Mouse (Mus musculus): ENCODE measurements around the gene Fcer2a. TPM values are rescaled to one million over a fixed set of nuclear protein-coding genes. Genes with fewer than 3 reads are reported as not detected.

Fcer2a gene
- polyA plus RNA-seq, 1 experiment from 2014 or later, result 0.20 TPM

DNA sequence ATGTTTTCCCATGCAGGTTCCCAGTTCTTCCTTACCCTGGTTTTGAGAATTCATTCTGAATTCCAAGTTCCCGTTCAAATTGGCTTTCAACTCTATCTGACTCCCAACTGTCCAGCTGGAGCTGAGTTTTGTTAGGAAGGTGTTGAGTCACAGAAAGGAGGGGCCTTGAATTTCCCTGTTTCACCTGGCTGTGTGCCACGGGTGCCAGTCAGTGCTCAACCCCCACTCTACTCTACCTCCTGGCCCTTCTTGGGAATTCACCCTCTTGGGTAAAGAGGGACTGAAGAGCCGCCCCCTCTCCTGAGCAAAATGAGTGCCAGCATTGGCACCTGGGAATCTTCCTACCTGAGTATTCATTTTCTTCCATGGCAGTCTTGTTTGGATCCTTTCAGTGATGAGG, 3.2 kb downstream of the Fcer2a start:
- 77% methylated on average over 3 of the region's 3 CpGs for WGBS

DNA sequence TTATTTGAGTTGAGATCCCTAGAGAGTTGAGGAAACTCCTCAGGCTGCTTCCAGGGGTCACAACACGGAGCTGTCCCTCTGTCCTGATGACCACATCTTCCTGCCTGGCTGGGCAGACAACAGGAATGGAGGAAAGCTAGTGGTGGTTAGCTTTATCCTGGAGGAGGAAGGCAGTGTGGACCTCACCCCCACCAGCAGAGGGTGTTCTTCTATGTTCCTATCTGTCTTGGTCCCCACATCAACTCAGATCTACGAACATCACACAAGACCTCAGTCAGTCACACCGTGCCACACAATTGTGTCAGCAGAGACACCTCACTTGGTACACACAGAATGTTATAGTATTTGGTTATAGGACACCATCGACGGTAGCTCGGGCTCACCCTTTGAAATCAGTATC, 6.4 kb downstream of the Fcer2a start:
- no peaks in the 10 kb centered on the region for H3K9me3 ChIP-seq
- no peaks in the 10 kb centered on the region for H3K27me3 ChIP-seq
- H3K4me2 ChIP-seq, result no peak overlapping the region
- WGBS, result 83% methylated on average over 6 of the region's 6 CpGs
- H3K27ac ChIP-seq (replicated peaks), result no peak overlapping the region
- no peak overlapping the region for H3K4me3 ChIP-seq
- no peaks in the 10 kb centered on the region for H3K4me1 ChIP-seq (replicated peaks)
- no peak for ATAC-seq (ENCODE audit: low read depth)
- no peak overlapping the region for H3K9ac ChIP-seq
- peaks cover 11% of the 10 kb centered on the region; the same call in 1 of the 2 replicates for H3K36me3 ChIP-seq

More for the DNA sequence above, 3.2 kb downstream of the Fcer2a start:
- Histone ChIP-seq H3K4me3 (no peak overlapping the region), H3K9ac (no peak overlapping the region), H3K4me1 (replicated peaks) (no peaks in the 10 kb centered on the region), H3K4me2 (no peak overlapping the region), H3K27ac (replicated peaks) (no peak overlapping the region), H3K9me3 (no peaks in the 10 kb centered on the region), H3K27me3 (no peaks in the 10 kb centered on the region), H3K36me3 (no peaks in the 10 kb centered on the region)
- no peak for ATAC-seq (ENCODE audit: low read depth)

- H3K4me2 ChIP-seq, result no peak overlapping the region
- H3K4me1 ChIP-seq (replicated peaks), result no peaks in the 10 kb centered on the region; the same call in 1 of the 2 replicates
- WGBS, result 70% methylated on average over 5 of the region's 5 CpGs
- no peak overlapping the region for H3K4me3 ChIP-seq
- H3K36me3 ChIP-seq, result peaks cover 31% of the 10 kb centered on the region
- H3K9me3 ChIP-seq, result no peaks in the 10 kb centered on the region
- H3K27ac ChIP-seq (replicated peaks), result no peak overlapping the region
- no peak for ATAC-seq (ENCODE audit: low read depth)
- no peaks in the 10 kb centered on the region for H3K27me3 ChIP-seq
- H3K9ac ChIP-seq, result no peak overlapping the region
These were observed 8.6 kb downstream of the Fcer2a start for GRCm38 (mm10) chr8:3685422-3685821.

- Histone ChIP-seq H3K9ac (no peak overlapping the region), H3K27me3 (no peaks in the 10 kb centered on the region), H3K36me3 (peaks cover 40% of the 10 kb centered on the region), H3K27ac (replicated peaks) (no peak overlapping the region), H3K4me2 (no peak overlapping the region), H3K4me3 (no peak overlapping the region), H3K4me1 (replicated peaks) (no peaks in the 10 kb centered on the region; the same call in 1 of the 2 replicates), H3K9me3 (no peaks in the 10 kb centered on the region)
- ATAC-seq (ENCODE audit: low read depth), result no peak
These were observed 9.4 kb downstream of the Fcer2a start for GRCm38 (mm10) chr8:3684530-3684929.

- Histone ChIP-seq H3K9me3 (no peaks in the 10 kb centered on the region), H3K4me3 (no peak overlapping the region), H3K4me1 (replicated peaks) (peaks cover under 1% of the 10 kb centered on the region; the same call in 1 of the 2 replicates), H3K27me3 (no peaks in the 10 kb centered on the region), H3K4me2 (no peak overlapping the region), H3K9ac (no peak overlapping the region), H3K36me3 (peaks cover 49% of the 10 kb centered on the region), H3K27ac (replicated peaks) (no peak overlapping the region)
- ATAC-seq (ENCODE audit: low read depth), result no peak
- 82% methylated on average over 6 of the region's 6 CpGs for WGBS
These were observed 10.4 kb downstream of the Fcer2a start for GRCm38 (mm10) chr8:3683408-3684176.

DNA sequence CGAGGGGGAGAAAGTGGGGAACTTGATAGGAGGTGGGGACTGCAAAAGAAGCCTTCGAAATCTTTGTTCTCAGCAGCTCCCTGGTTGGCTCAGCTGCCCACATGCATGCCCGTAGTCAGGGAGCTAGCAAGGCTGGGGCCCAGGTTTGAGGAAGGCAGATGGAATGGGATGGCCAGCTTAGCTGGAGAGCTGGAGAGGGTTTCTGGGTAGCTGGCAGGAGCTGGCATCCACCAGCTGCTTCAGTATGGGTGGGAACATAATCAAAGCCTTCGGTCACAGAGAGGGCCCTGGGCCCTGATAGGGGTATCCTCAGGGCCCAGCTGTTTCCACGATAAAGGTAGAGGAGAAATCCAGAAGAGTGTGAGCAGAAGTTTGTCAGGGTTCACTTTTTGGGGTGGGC, 11.5 kb downstream of the Fcer2a start:
- ATAC-seq (ENCODE audit: low read depth), result no peak
- Histone ChIP-seq H3K9me3 (no peaks in the 10 kb centered on the region), H3K4me2 (no peak overlapping the region), H3K36me3 (peaks cover 50% of the 10 kb centered on the region), H3K4me1 (replicated peaks) (peaks cover 12% of the 10 kb centered on the region), H3K9ac (no peak overlapping the region), H3K27ac (replicated peaks) (no peak overlapping the region), H3K4me3 (no peak overlapping the region), H3K27me3 (no peaks in the 10 kb centered on the region)
- WGBS, result 89% methylated on average over 5 of the region's 5 CpGs

GRCm38 (mm10) chr8:3679656-3680055, 14.3 kb downstream of the Fcer2a start:
- Histone ChIP-seq H3K27ac (replicated peaks) (no peak overlapping the region), H3K9ac (no peak overlapping the region), H3K9me3 (no peaks in the 10 kb centered on the region), H3K27me3 (no peaks in the 10 kb centered on the region), H3K36me3 (peaks cover 50% of the 10 kb centered on the region), H3K4me1 (replicated peaks) (peaks cover 17% of the 10 kb centered on the region), H3K4me2 (no peak overlapping the region), H3K4me3 (no peak overlapping the region)
- WGBS, result 92% methylated on average over 5 of the region's 5 CpGs
- ATAC-seq (ENCODE audit: low read depth), result no peak

DNA sequence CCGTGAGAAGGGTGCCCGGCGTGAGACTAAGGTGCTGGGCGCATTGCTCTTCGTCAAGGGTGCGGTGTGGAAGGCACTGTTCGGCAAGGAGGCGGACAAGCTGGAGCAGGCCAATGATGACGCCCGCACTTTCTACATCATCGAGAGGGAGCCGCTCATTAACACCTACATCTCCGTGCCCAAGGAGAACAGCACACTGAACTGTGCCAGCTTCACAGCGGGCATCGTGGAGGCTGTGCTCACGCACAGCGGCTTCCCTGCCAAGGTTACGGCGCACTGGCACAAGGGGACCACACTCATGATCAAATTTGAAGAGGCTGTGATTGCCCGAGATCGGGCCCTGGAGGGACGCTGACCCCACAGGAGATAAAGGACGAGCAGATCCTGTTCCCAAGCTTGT, 14.7 kb downstream of the Fcer2a start:
- H3K9ac ChIP-seq, result no peak overlapping the region
- H3K27ac ChIP-seq (replicated peaks), result no peak overlapping the region
- H3K4me3 ChIP-seq, result no peak overlapping the region
- no peaks in the 10 kb centered on the region for H3K9me3 ChIP-seq
- no peaks in the 10 kb centered on the region for H3K27me3 ChIP-seq
- no peak overlapping the region for H3K4me2 ChIP-seq
- ATAC-seq (ENCODE audit: low read depth), result no peak
- 96% methylated on average over 23 of the region's 23 CpGs for WGBS
- H3K36me3 ChIP-seq, result peaks cover 50% of the 10 kb centered on the region
- H3K4me1 ChIP-seq (replicated peaks), result peaks cover 17% of the 10 kb centered on the region

DNA sequence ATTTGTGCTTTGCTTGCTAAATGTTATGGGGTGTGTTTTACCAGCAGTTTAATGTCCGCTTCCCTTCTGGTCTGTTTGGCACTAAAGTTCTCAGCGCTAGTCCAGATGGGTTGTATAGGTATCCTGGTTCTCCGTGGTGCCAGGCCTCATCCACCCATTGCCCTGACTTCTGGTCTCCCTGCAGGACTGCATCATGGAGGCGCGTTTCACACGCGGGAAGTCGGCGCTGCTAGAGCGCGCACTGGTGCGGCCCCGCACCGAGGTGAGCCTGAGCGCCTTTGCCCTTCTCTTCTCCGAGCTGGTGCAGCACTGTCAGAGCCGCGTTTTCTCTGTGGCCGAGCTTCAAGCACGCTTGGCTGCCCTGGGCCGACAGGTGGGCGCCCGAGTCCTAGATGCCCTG, 15.1 kb downstream of the Fcer2a start:
- WGBS, result 97% methylated on average over 23 of the region's 23 CpGs
- ATAC-seq (ENCODE audit: low read depth), result no peak
- no peak overlapping the region for H3K4me3 ChIP-seq

DNA sequence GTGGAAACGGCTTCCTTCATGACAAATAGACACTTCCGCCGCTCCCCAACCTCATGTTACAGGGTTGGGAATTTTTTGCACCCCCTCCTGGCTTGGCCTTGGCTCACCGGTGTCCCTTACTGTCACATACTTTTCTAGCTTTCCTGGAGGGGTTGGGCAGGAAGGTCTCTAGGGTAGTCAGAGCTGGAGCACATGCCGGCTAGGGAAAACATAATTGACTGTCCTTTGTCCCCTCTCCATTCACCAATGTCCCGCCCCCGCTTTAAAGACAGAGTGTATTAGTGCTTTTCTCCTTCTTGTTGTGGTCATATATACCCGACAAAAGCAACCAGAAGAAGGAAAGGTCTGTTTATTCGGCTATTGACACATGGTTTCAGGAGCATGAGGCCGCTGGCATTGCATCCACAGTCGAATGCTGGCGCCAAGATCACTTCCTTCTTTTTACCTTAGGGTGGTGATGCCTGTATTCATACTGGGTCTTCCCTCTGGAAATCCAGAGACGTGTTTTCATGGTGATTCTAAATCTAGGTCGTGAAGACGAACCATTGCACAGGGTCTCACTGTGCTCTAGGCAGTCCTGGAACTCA, 16.9 kb downstream of the Fcer2a start:
- H3K9ac ChIP-seq, result peak overlapping the region; percentile 91
- no peaks in the 10 kb centered on the region for H3K9me3 ChIP-seq
- ATAC-seq (ENCODE audit: low read depth), result peak; percentile 4
- H3K4me2 ChIP-seq, result peak overlapping the region; percentile 97
- peak overlapping the region; percentile 88 for H3K4me3 ChIP-seq
- H3K4me1 ChIP-seq (replicated peaks), result peaks cover 25% of the 10 kb centered on the region
- peak overlapping the region; percentile 87; the same call in 1 of the 2 replicates for H3K27ac ChIP-seq (replicated peaks)
- 2% methylated on average over 15 of the region's 15 CpGs for WGBS
- peaks cover 34% of the 10 kb centered on the region for H3K36me3 ChIP-seq
- no peaks in the 10 kb centered on the region for H3K27me3 ChIP-seq

More for the DNA sequence above, 15.1 kb downstream of the Fcer2a start:
- Histone ChIP-seq H3K4me2 (no peak overlapping the region), H3K36me3 (peaks cover 50% of the 10 kb centered on the region), H3K4me1 (replicated peaks) (peaks cover 17% of the 10 kb centered on the region), H3K27me3 (no peaks in the 10 kb centered on the region), H3K9ac (no peak overlapping the region), H3K9me3 (no peaks in the 10 kb centered on the region), H3K27ac (replicated peaks) (no peak overlapping the region)

GRCm38 (mm10) chr8:3676131-3676992, 17.6 kb downstream of the Fcer2a start, which contains the start of gene Trappc5:
Gene Trappc5, plus strand, starts transcription at chr8:3676299.
- H3K4me1 ChIP-seq (replicated peaks), result peaks cover 28% of the 10 kb centered on the region
- peak within 1 kb of the TSS; percentile 91 for H3K9ac ChIP-seq
- ATAC-seq (ENCODE audit: low read depth), result peak; percentile 82
- H3K4me3 ChIP-seq, result peak within 1 kb of the TSS; percentile 88
- H3K4me2 ChIP-seq, result peak within 1 kb of the TSS; percentile 97
- H3K9me3 ChIP-seq, result no peaks in the 10 kb centered on the region
- 1% methylated on average over 61 of the region's 61 CpGs for WGBS
- H3K36me3 ChIP-seq, result peaks cover 28% of the 10 kb centered on the region
- H3K27me3 ChIP-seq, result no peaks in the 10 kb centered on the region
- peak within 1 kb of the TSS; percentile 87 for H3K27ac ChIP-seq (replicated peaks)

- H3K9me3 ChIP-seq, result no peaks in the 10 kb centered on the region
- H3K4me2 ChIP-seq, result no peak overlapping the region
- no peak overlapping the region for H3K4me3 ChIP-seq
- H3K36me3 ChIP-seq, result peaks cover 11% of the 10 kb centered on the region
- no peak overlapping the region for H3K27ac ChIP-seq (replicated peaks)
- WGBS, result 60% methylated on average over 3 of the region's 3 CpGs
- H3K9ac ChIP-seq, result no peak overlapping the region
- no peak for ATAC-seq (ENCODE audit: low read depth)
- H3K4me1 ChIP-seq (replicated peaks), result peaks cover 29% of the 10 kb centered on the region
- H3K27me3 ChIP-seq, result no peaks in the 10 kb centered on the region
These were observed 19.3 kb downstream of the Fcer2a start for GRCm38 (mm10) chr8:3674671-3675070.
